Mouse (Mus musculus) embryonic facial prominence, embryonic 12.5 days (tissue): ENCODE measurements around the gene Stab1. TPM values are rescaled to one million over a fixed set of nuclear protein-coding genes. Genes with fewer than 3 reads are reported as not detected.

Experiments
- ATAC-seq: fragments of 200-750 bp; cut with Nextera tagmentation; 2 replicates; pipeline ENCODE4 v1.8.0; 2017; ENCODE audit not compliant: insufficient number of reproducible peaks, insufficient read depth, low FRiP score, low TSS enrichment
- H3K27ac ChIP-seq: fragments of 300-500 bp; sonication (generic); 2 replicates; pipeline ENCODE4 v1.5.1; 2016; ENCODE audit warnings: mild to moderate bottlenecking
- H3K27me3 ChIP-seq: fragments of 300-500 bp; sonication (generic); 2 replicates; pipeline ENCODE4 v1.6.1; 2016; ENCODE audit warnings: mild to moderate bottlenecking, moderate library complexity
- H3K36me3 ChIP-seq: fragments of 300-500 bp; sonication (generic); 2 replicates; pipeline ENCODE4 v1.6.1; 2016; ENCODE audit warnings: mild to moderate bottlenecking
- H3K4me1 ChIP-seq: fragments of 300-500 bp; sonication (generic); 2 replicates; pipeline ENCODE4 v1.6.1; 2016
- H3K4me2 ChIP-seq: fragments of 300-500 bp; sonication (generic); replicated peaks from 2 replicates; pipeline ENCODE4 v1.6.1; 2016; ENCODE audit warnings: mild to moderate bottlenecking, moderate library complexity
- H3K4me3 ChIP-seq: fragments of 300-500 bp; sonication (generic); 2 replicates; pipeline ENCODE4 v1.5.1; 2016; ENCODE audit warnings: mild to moderate bottlenecking
- H3K9ac ChIP-seq: fragments of 300-500 bp; sonication (generic); 2 replicates; pipeline ENCODE4 v1.6.1; 2016; ENCODE audit warnings: mild to moderate bottlenecking, moderate library complexity
- H3K9me3 ChIP-seq: fragments of 300-500 bp; sonication (generic); 2 replicates; pipeline ENCODE4 v1.6.1; 2016; ENCODE audit warnings: mild to moderate bottlenecking, moderate library complexity
- WGBS: fragments of 180-500 bp; shearing (Covaris S2); methylation state at CpG from one replicate; pipeline ENCODE4 v1.1.7; 2016; 5-methylcytosine and 5-hydroxymethylcytosine counted together
- polyA plus RNA-seq: library from polyadenylated mRNA; unstranded; fragments of >200 nt; fragmentation: Nextera tagmentation; extraction: Ambion mirVana; gene quantifications from 2 replicates; pipeline ENCODE4 v1.2.1, GENCODE M21; 2016

The Stab1 gene
- polyA plus RNA-seq, 1 experiment from 2014 or later, result 28.4 TPM

- no peak overlapping the region for H3K9ac ChIP-seq
- WGBS, result 85% methylated on average over 7 of the region's 7 CpGs
- no peak for ATAC-seq
Observed at GRCm38 (mm10) chr14:31173537-31173936, 5.1 kb upstream of the Stab1 start.

GRCm38 (mm10) chr14:31172781-31173455, 4.5 kb upstream of the Stab1 start:
- Histone ChIP-seq H3K4me3 (no peak overlapping the region), H3K9me3 (no peaks in the 10 kb centered on the region), H3K27me3 (no peaks in the 10 kb centered on the region), H3K9ac (no peak overlapping the region), H3K4me1 (no peaks in the 10 kb centered on the region), H3K27ac (no peak overlapping the region), H3K4me2 (no peak overlapping the region), H3K36me3 (peaks cover 80% of the 10 kb centered on the region)
- 86% methylated on average over 18 of the region's 18 CpGs for WGBS
- ATAC-seq, result no peak

More at GRCm38 (mm10) chr14:31173537-31173936, 5.1 kb upstream of the Stab1 start:
- Histone ChIP-seq H3K27me3 (no peaks in the 10 kb centered on the region), H3K4me1 (no peaks in the 10 kb centered on the region), H3K9me3 (no peaks in the 10 kb centered on the region), H3K4me2 (no peak overlapping the region), H3K36me3 (peaks cover 84% of the 10 kb centered on the region), H3K4me3 (no peak overlapping the region), H3K27ac (no peak overlapping the region)

GRCm38 (mm10) chr14:31171821-31172220, 3.4 kb upstream of the Stab1 start:
- Histone ChIP-seq H3K4me3 (no peak overlapping the region), H3K36me3 (peaks cover 69% of the 10 kb centered on the region)
- ATAC-seq, result no peak

GRCm38 (mm10) chr14:31171386-31171785, 2.9 kb upstream of the Stab1 start:
- no peak overlapping the region for H3K9ac ChIP-seq
- H3K4me1 ChIP-seq, result peaks cover 5% of the 10 kb centered on the region
- H3K4me2 ChIP-seq, result no peak overlapping the region
- ATAC-seq, result no peak
- H3K27ac ChIP-seq, result no peak overlapping the region
- WGBS, result 84% methylated on average over 11 of the region's 11 CpGs
- H3K36me3 ChIP-seq, result peaks cover 65% of the 10 kb centered on the region
- H3K4me3 ChIP-seq, result no peak overlapping the region
- H3K9me3 ChIP-seq, result no peaks in the 10 kb centered on the region
- no peaks in the 10 kb centered on the region for H3K27me3 ChIP-seq

More at GRCm38 (mm10) chr14:31171821-31172220, 3.4 kb upstream of the Stab1 start:
- H3K4me2 ChIP-seq, result no peak overlapping the region
- 96% methylated on average over 15 of the region's 15 CpGs for WGBS
- H3K9me3 ChIP-seq, result no peaks in the 10 kb centered on the region
- no peaks in the 10 kb centered on the region for H3K27me3 ChIP-seq
- H3K27ac ChIP-seq, result no peak overlapping the region
- H3K9ac ChIP-seq, result no peak overlapping the region
- H3K4me1 ChIP-seq, result peaks cover under 1% of the 10 kb centered on the region; the same call in 1 of the 2 replicates

- Histone ChIP-seq H3K9me3 (no peaks in the 10 kb centered on the region), H3K4me1 (peaks cover 9% of the 10 kb centered on the region), H3K27me3 (no peaks in the 10 kb centered on the region), H3K27ac (peak overlapping the region; percentile 20; the same call in 1 of the 2 replicates), H3K36me3 (peaks cover 61% of the 10 kb centered on the region), H3K9ac (no peak overlapping the region), H3K4me2 (no peak overlapping the region), H3K4me3 (no peak overlapping the region)
- WGBS, result 89% methylated on average over 13 of the region's 13 CpGs
- ATAC-seq, result no peak
Observed at GRCm38 (mm10) chr14:31170963-31171362, 2.5 kb upstream of the Stab1 start.

- H3K9ac ChIP-seq, result no peak overlapping the region
- no peak for ATAC-seq
- H3K9me3 ChIP-seq, result no peaks in the 10 kb centered on the region
- H3K27me3 ChIP-seq, result no peaks in the 10 kb centered on the region
- 83% methylated on average over 6 of the region's 6 CpGs for WGBS
- no peak overlapping the region for H3K4me2 ChIP-seq
- H3K27ac ChIP-seq, result no peak overlapping the region
- H3K36me3 ChIP-seq, result peaks cover 46% of the 10 kb centered on the region
- H3K4me1 ChIP-seq, result peaks cover 9% of the 10 kb centered on the region
- H3K4me3 ChIP-seq, result no peak overlapping the region
Observed at GRCm38 (mm10) chr14:31169508-31169907, 1.1 kb upstream of the Stab1 start.

GRCm38 (mm10) chr14:31166827-31167226, 1.6 kb downstream of the Stab1 start:
- no peak overlapping the region for H3K9ac ChIP-seq
- no peaks in the 10 kb centered on the region for H3K27me3 ChIP-seq
- H3K9me3 ChIP-seq, result no peaks in the 10 kb centered on the region
- no peak overlapping the region for H3K27ac ChIP-seq
- H3K4me2 ChIP-seq, result no peak overlapping the region
- ATAC-seq, result no peak
- H3K4me1 ChIP-seq, result peaks cover 9% of the 10 kb centered on the region
- peaks cover 19% of the 10 kb centered on the region for H3K36me3 ChIP-seq
- WGBS, result 65% methylated on average over 9 of the region's 9 CpGs
- H3K4me3 ChIP-seq, result 0 out of 2 replicates have a peak overlapping the region, but pooled peaks have one; percentile 13

GRCm38 (mm10) chr14:31165991-31166630, 2.3 kb downstream of the Stab1 start:
- no peak overlapping the region for H3K4me3 ChIP-seq
- no peaks in the 10 kb centered on the region for H3K27me3 ChIP-seq
- no peak overlapping the region for H3K27ac ChIP-seq
- no peaks in the 10 kb centered on the region for H3K9me3 ChIP-seq
- no peak overlapping the region for H3K4me2 ChIP-seq
- no peak overlapping the region for H3K9ac ChIP-seq
- peaks cover 9% of the 10 kb centered on the region for H3K4me1 ChIP-seq
- peaks cover 12% of the 10 kb centered on the region for H3K36me3 ChIP-seq
- no peak for ATAC-seq
- 57% methylated on average over 10 of the region's 10 CpGs for WGBS

GRCm38 (mm10) chr14:31165458-31165857, 3.0 kb downstream of the Stab1 start:
- Histone ChIP-seq H3K27me3 (no peaks in the 10 kb centered on the region), H3K4me3 (no peak overlapping the region), H3K4me1 (peaks cover 9% of the 10 kb centered on the region), H3K36me3 (peaks cover 6% of the 10 kb centered on the region), H3K4me2 (no peak overlapping the region), H3K9ac (no peak overlapping the region), H3K9me3 (no peaks in the 10 kb centered on the region), H3K27ac (no peak overlapping the region)
- no peak for ATAC-seq
- 62% methylated on average over 7 of the region's 7 CpGs for WGBS

GRCm38 (mm10) chr14:31165010-31165409, 3.4 kb downstream of the Stab1 start:
- Histone ChIP-seq H3K36me3 (0 out of 2 replicates have a peak, but pooled peaks cover 1% of the 10 kb centered on the region), H3K4me3 (no peak overlapping the region), H3K4me2 (no peak overlapping the region), H3K9me3 (no peaks in the 10 kb centered on the region), H3K27ac (no peak overlapping the region), H3K9ac (no peak overlapping the region), H3K4me1 (peaks cover 9% of the 10 kb centered on the region), H3K27me3 (no peaks in the 10 kb centered on the region)
- ATAC-seq, result no peak
- 62% methylated on average over 2 of the region's 2 CpGs for WGBS

- no peak overlapping the region for H3K27ac ChIP-seq
- no peaks in the 10 kb centered on the region for H3K27me3 ChIP-seq
- H3K4me3 ChIP-seq, result no peak overlapping the region
- no peak overlapping the region for H3K4me2 ChIP-seq
- no peak for ATAC-seq
- H3K9me3 ChIP-seq, result no peaks in the 10 kb centered on the region
- no peak overlapping the region for H3K9ac ChIP-seq
- no peaks in the 10 kb centered on the region for H3K36me3 ChIP-seq
- WGBS, result 79% methylated on average over 8 of the region's 8 CpGs
- H3K4me1 ChIP-seq, result peaks cover 9% of the 10 kb centered on the region
Observed at GRCm38 (mm10) chr14:31164067-31164466, 4.4 kb downstream of the Stab1 start.

GRCm38 (mm10) chr14:31161638-31162037, 6.8 kb downstream of the Stab1 start:
- no peak overlapping the region for H3K9ac ChIP-seq
- no peaks in the 10 kb centered on the region for H3K36me3 ChIP-seq
- no peak overlapping the region for H3K4me3 ChIP-seq
- H3K27me3 ChIP-seq, result no peaks in the 10 kb centered on the region
- 74% methylated on average over 10 of the region's 10 CpGs for WGBS
- H3K9me3 ChIP-seq, result no peaks in the 10 kb centered on the region
- no peak overlapping the region for H3K27ac ChIP-seq
- no peak for ATAC-seq
- peaks cover 6% of the 10 kb centered on the region for H3K4me1 ChIP-seq
- no peak overlapping the region for H3K4me2 ChIP-seq
